Mouse (Mus musculus) heart, embryonic 14.5 days (tissue): ENCODE results near the gene Ccdc71. TPM values are rescaled to one million over a fixed set of nuclear protein-coding genes. Genes with fewer than 3 reads are reported as not detected.

Experiments used
- ATAC-seq: fragments of 200-750 bp; cut with Nextera tagmentation; 2 replicates; pipeline ENCODE4 v1.8.0; 2017; ENCODE audit warnings: low read depth, moderate TSS enrichment; ENCODE audit not compliant: insufficient number of reproducible peaks, insufficient read depth, low FRiP score
- H3K27ac ChIP-seq, 2 experiments: fragments of 200-500 bp in 1 of 2; fragments of 300-500 bp in 1 of 2; sonication (generic) in 1 of 2; replicated peaks in 1 of 2; 2 replicates each; pipeline ENCODE4 v1.5.1; 2012 to 2014; ENCODE audit warnings: low read depth in 2 of 2, low read length in 2 of 2, control low read depth in 1 of 2, mild to moderate bottlenecking in 1 of 2, mixed read lengths in 1 of 2; ENCODE audit not compliant: control insufficient read depth in 1 of 2, insufficient read depth in 1 of 2
- H3K27me3 ChIP-seq: fragments of 300-500 bp; sonication (generic); 2 replicates; pipeline ENCODE4 v1.6.1; 2014; ENCODE audit warnings: mild to moderate bottlenecking, low read length, control low read depth; ENCODE audit not compliant: control insufficient read depth, insufficient read depth
- H3K36me3 ChIP-seq: fragments of 300-500 bp; sonication (generic); 2 replicates; pipeline ENCODE4 v1.6.1; 2014; ENCODE audit warnings: mild to moderate bottlenecking, control low read depth, low read length, mixed read lengths; ENCODE audit not compliant: control insufficient read depth, insufficient read depth
- H3K4me1 ChIP-seq, 2 experiments: fragments of 200-500 bp in 1 of 2; fragments of 300-500 bp in 1 of 2; sonication (generic) in 1 of 2; 2 replicates each; pipeline ENCODE4 v1.6.1; 2012 to 2014; ENCODE audit warnings: low read length in 2 of 2, control low read depth in 1 of 2, mixed read lengths in 1 of 2; ENCODE audit not compliant: control insufficient read depth in 2 of 2, insufficient read depth in 2 of 2
- H3K4me2 ChIP-seq: fragments of 300-500 bp; sonication (generic); 2 replicates; pipeline ENCODE4 v1.6.1; 2014; ENCODE audit warnings: mild to moderate bottlenecking, low read length
- H3K4me3 ChIP-seq, 2 experiments: fragments of 200-500 bp in 1 of 2; fragments of 300-500 bp in 1 of 2; sonication (generic) in 1 of 2; 2 replicates each; pipeline ENCODE4 v1.5.1; 2012 to 2014; ENCODE audit warnings: low read length in 2 of 2, mild to moderate bottlenecking in 2 of 2, control low read depth in 1 of 2, low read depth in 1 of 2, moderate library complexity in 1 of 2; ENCODE audit not compliant: control insufficient read depth in 1 of 2, insufficient read depth in 1 of 2
- H3K9ac ChIP-seq: fragments of 300-500 bp; sonication (generic); 2 replicates; pipeline ENCODE4 v1.6.1; 2014; ENCODE audit warnings: mild to moderate bottlenecking, low read length
- H3K9me3 ChIP-seq: fragments of 300-500 bp; sonication (generic); 2 replicates; pipeline ENCODE4 v1.6.1; 2016; ENCODE audit warnings: low read length, control low read depth; ENCODE audit not compliant: control insufficient read depth
- WGBS: fragments of 180-500 bp; shearing (Covaris S2); extraction: QIAGEN DNeasy Blood & Tissue Kit; methylation state at CpG from one replicate; pipeline ENCODE4 v1.1.7; 2014; 5-methylcytosine and 5-hydroxymethylcytosine counted together
- polyA plus RNA-seq: library from polyadenylated mRNA; unstranded; fragments of >200 nt; fragmentation: Nextera tagmentation; extraction: Ambion mirVana; gene quantifications from 2 replicates; pipeline ENCODE4 v1.2.1, GENCODE M21; 2014

The Ccdc71 gene
- polyA plus RNA-seq, 1 experiment from 2014 or later, result 31.0 TPM

GRCm38 (mm10) chr9:108478638-108479156 is 18.4 kb downstream of the Ccdc71 start:
- Histone ChIP-seq H3K4me3 (peak overlapping the region; percentile 60 to 64), H3K9me3 (no peaks in the 10 kb centered on the region), H3K4me2 (peak overlapping the region; percentile 96), H3K9ac (peak overlapping the region; percentile 79), H3K36me3 (peaks cover 25% of the 10 kb centered on the region), H3K27ac (peak overlapping the region; percentile 90), H3K4me1 (peaks cover 26 to 28% of the 10 kb centered on the region in 2 experiments), H3K27me3 (no peaks in the 10 kb centered on the region)
- ATAC-seq, result peak; percentile 65
- WGBS, result under 1% methylated on average over 20 of the region's 20 CpGs

- Histone ChIP-seq H3K9ac (peak overlapping the region; percentile 79; the same call in 1 of the 2 replicates), H3K36me3 (peaks cover 30% of the 10 kb centered on the region), H3K4me2 (peak overlapping the region; percentile 96), H3K27me3 (no peaks in the 10 kb centered on the region), H3K4me1 (peaks cover 26 to 28% of the 10 kb centered on the region in 2 experiments), H3K27ac (peak overlapping the region; percentile 33 to 90; a peak in 3 of 4 replicates), H3K4me3 (no peak overlapping the region), H3K9me3 (no peaks in the 10 kb centered on the region)
- WGBS, result 36% methylated on average over 11 of the region's 11 CpGs
- ATAC-seq, result no peak
Observed at GRCm38 (mm10) chr9:108479241-108479640, 18.9 kb downstream of the Ccdc71 start.

GRCm38 (mm10) chr9:108479721-108480351 is 19.5 kb downstream of the Ccdc71 start, which contains the start of gene Lamb2:
Lamb2 (plus strand) TSS chr9:108479736.
- ATAC-seq, result peak; percentile 51
- H3K27ac ChIP-seq, result peak within 1 kb of the TSS; percentile 90

GRCm38 (mm10) chr9:108480813-108481519 is 20.6 kb downstream of the Ccdc71 start:
- Histone ChIP-seq H3K4me1 (peaks cover 26 to 28% of the 10 kb centered on the region in 2 experiments), H3K9ac (peak overlapping the region; percentile 92), H3K4me3 (peak overlapping the region; percentile 59 to 83; a peak in 2 of 4 replicates), H3K4me2 (peak overlapping the region; percentile 96), H3K9me3 (no peaks in the 10 kb centered on the region), H3K27me3 (no peaks in the 10 kb centered on the region), H3K27ac (peak overlapping the region; percentile 46 to 90), H3K36me3 (peaks cover 47% of the 10 kb centered on the region)
- ATAC-seq, result no peak
- 81% methylated on average over 28 of the region's 28 CpGs for WGBS

More at GRCm38 (mm10) chr9:108479721-108480351, 19.5 kb downstream of the Ccdc71 start, which contains the start of gene Lamb2:
- Histone ChIP-seq H3K27me3 (no peaks in the 10 kb centered on the region), H3K9me3 (no peaks in the 10 kb centered on the region), H3K4me1 (peaks cover 26 to 28% of the 10 kb centered on the region in 2 experiments), H3K4me2 (peak within 1 kb of the TSS; percentile 96), H3K9ac (peak within 1 kb of the TSS; percentile 92), H3K4me3 (peak within 1 kb of the TSS; percentile 60 to 83), H3K36me3 (peaks cover 36% of the 10 kb centered on the region)
- WGBS, result 8% methylated on average over 10 of the region's 10 CpGs

GRCm38 (mm10) chr9:108481520-108482210 is 21.3 kb downstream of the Ccdc71 start:
- Histone ChIP-seq H3K36me3 (peaks cover 54% of the 10 kb centered on the region), H3K9ac (peak overlapping the region; percentile 19; the same call in 1 of the 2 replicates), H3K4me1 (peaks cover 26 to 28% of the 10 kb centered on the region in 2 experiments), H3K4me2 (peak overlapping the region; percentile 96), H3K9me3 (no peaks in the 10 kb centered on the region), H3K27ac (peak overlapping the region; percentile 46 to 90), H3K4me3 (no peak overlapping the region), H3K27me3 (no peaks in the 10 kb centered on the region)
- ATAC-seq, result no peak
- 78% methylated on average over 19 of the region's 19 CpGs for WGBS

- Histone ChIP-seq H3K4me3 (no peak overlapping the region), H3K36me3 (peaks cover 69% of the 10 kb centered on the region), H3K27ac (no peak overlapping the region), H3K27me3 (no peaks in the 10 kb centered on the region), H3K4me2 (no peak overlapping the region), H3K9ac (no peak overlapping the region), H3K4me1 (peaks cover 26 to 28% of the 10 kb centered on the region in 2 experiments), H3K9me3 (no peaks in the 10 kb centered on the region)
- no peak for ATAC-seq
- WGBS, result 94% methylated on average over 18 of the region's 18 CpGs
Observed at GRCm38 (mm10) chr9:108483051-108483790, 22.9 kb downstream of the Ccdc71 start.
